Mouse (Mus musculus): ENCODE measurements around the gene Cdkn3.
A peak's percentile ranks its signal among the peaks of the same experiment; 100 is the strongest.
"Not testable (repeated sequence)": the region's sequence is repeated elsewhere in the genome, so short reads cannot be mapped to it uniquely, and the experiment has no call there.

The Cdkn3 gene

DNA sequence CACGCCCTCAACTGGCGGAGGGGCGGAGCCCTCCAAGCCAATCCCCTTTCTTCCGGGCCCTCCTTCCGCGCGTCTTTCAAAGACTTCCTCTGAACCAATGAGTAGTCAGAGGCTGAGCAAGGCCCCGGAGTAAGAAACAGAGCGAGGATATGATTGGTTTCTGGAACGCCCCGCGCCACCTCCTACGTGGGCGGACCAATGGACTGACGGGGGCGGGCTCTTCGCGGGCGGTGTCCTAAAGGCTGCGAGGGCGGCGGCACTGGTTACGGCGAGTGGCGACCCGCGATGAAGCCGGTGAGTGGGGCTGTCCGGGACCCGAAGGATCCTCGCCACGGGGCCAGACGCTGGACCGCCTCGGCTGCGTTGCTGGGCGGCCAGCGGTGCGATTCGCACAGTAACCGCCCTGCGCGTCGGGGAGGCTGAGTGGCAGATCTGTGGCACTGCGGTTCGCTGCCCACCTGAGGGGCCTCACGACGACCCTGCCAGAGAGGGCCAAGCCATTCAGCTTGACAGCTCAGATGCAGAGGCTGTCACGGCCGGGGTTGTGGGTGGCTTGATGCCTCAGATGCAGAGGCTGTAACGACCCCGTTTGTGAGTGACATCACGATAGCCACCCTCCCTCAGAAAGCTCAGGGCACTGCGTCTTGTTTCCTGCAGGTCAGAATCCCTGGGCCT lies at the start of gene Cdkn3:
TSS of gene Cdkn3 (plus strand) at position 187 of the 675 bp plus-strand sequence.
- DNase-seq (ENCODE audit: low spot score in 2 of 2), result peak; percentile 85 to 89

- no peak for DNase-seq (ENCODE audit: low spot score in 2 of 2)
Observed at GRCm38 (mm10) chr14:46718483-46718922, 41.8 kb upstream of the Cdkn3 start.

DNA sequence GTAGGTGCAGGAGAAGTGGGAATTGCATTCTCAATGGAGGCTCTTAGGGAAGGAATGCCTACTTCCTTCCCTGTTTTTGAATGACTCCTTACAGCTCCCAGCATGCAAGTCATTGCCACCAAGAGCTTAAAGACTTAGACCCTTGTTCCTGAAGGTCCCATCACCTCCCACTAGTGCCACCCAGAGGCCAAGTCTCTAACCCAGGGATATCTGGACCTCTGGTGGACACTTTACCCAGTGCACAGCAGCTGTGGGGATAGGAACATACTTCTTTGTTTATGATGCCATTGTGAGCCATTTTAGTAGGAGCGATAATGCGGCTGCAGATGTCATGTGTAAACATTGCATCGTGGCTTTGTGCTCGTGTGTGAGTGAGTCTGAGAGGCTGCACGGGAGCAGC lies 38.3 kb upstream of the Cdkn3 start:
- peak in 1 of 2 experiments; percentile 13 for DNase-seq (ENCODE audit: low spot score in 2 of 2)

DNA sequence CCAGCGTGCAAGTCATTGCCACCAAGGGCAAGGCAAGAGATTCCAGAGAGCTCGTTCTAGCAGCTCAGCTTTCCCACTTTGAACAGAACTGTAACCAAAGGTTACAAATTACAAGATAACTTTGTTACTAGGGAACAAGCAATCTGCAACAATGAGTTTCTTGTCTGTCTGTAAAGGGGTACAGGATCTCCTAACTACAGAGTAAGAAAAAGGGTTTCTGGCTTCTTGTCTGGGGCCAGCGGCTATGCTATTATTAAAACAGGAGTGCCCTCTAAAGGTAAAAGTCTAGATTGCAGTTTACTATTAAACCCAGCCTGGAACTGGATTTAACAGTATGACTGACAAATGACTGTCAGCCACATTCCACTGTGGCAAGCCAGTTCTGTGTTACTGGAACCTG lies 36.5 kb upstream of the Cdkn3 start:
- DNase-seq (ENCODE audit: low spot score in 2 of 2), result no peak

DNA sequence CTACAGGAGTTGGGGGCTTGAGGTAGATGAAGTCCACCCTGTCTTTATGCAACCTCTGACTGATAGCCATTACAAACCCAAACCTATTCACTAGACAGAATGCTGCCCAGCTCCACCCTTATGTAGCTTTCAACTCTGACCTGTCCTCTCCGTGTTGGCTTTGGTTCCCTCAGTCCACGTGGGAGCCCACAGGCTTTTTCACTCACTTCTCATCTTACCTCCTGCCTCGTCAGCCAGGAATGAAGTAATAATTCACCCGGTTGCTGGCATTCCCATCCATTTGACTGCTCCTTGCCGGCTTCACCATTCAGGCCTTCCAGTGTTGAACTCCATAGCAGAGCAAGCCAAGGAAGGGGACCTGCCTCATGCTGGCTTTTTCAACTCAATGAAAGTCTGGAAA lies 35.4 kb upstream of the Cdkn3 start:
- no peak for DNase-seq (ENCODE audit: low spot score in 2 of 2)

GRCm38 (mm10) chr14:46725743-46726142 lies 34.6 kb upstream of the Cdkn3 start:
- no peak for DNase-seq (ENCODE audit: low spot score in 2 of 2)

GRCm38 (mm10) chr14:46734262-46734661 lies 26.1 kb upstream of the Cdkn3 start:
- no peak for DNase-seq (ENCODE audit: low spot score in 2 of 2)

DNA sequence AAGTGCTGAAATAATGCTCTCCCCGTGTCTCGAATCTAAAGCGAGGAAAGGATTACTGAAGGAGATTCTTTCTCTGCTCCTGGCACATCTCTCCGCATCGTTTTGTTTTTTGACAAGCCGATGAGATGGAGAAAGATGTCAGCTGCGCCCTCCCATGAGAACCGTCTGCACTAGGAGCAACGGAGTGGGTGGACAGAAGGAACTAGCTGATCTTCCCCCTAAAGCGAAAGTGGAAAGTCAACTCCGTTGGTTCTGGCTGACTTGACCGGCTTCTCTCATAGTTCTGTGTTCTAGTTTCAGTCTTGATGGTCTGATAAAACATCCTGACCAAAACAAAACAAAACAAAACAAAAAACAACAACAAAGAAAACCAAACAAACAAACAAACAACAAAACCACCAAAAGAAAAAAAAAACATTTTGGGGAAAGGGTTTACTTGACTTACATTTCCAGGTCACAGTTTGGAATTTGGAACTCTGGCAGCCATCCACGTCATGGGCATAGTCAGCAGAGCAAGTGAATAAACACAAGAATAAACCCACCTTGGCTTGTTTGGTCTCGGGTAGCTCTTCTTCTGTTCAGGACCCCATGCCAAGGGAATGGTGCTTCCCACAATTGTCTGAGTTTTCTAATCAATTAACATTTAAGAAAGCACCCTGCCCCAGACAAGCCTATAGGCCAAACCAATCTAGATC lies 25.4 kb upstream of the Cdkn3 start:
- no peak for DNase-seq (ENCODE audit: low spot score in 2 of 2)

DNA sequence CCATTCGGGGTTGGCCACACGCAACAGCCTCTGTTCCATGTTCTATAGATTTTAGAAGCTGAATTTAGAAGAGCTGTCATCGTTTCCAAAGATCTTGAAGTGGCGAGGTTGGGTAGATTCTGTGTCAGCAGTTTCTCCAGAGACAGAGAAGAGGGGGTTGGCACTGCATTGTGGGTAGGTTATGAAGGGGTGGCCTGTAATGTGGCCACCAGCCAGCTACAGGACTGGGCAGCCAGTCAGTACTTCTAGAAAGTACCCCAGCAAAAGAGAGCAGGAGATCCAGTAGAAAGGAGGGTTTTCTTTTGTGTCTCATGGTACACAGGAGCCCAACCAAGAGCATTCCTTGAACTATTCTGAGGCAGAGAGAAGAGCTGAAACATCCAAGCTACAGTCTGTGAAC lies 24.0 kb upstream of the Cdkn3 start:
- DNase-seq (ENCODE audit: low spot score in 2 of 2), result no peak

DNA sequence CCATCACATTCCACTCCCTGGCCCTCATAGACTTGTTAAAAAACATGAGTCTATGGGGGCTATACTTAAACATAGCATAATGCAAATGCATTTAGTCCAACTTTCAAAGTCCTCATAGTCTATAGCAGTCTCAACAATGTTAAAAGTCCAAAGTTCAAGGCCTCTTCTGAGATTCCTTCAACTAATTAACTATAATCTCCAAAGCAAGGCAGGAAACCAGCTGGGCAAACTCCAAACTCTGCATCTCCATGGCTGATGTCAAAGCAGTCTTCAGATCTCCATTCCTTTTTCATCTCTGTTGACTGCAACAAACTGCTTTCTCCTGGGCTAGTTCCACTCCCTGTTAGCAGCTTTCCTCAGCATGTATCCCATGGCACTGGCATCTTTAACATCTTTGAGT lies 23.0 kb upstream of the Cdkn3 start:
- DNase-seq (ENCODE audit: low spot score in 2 of 2), result not testable (repeated sequence)

- no peak for DNase-seq (ENCODE audit: low spot score in 2 of 2)
Observed at GRCm38 (mm10) chr14:46742674-46743073, 17.7 kb upstream of the Cdkn3 start.

DNA sequence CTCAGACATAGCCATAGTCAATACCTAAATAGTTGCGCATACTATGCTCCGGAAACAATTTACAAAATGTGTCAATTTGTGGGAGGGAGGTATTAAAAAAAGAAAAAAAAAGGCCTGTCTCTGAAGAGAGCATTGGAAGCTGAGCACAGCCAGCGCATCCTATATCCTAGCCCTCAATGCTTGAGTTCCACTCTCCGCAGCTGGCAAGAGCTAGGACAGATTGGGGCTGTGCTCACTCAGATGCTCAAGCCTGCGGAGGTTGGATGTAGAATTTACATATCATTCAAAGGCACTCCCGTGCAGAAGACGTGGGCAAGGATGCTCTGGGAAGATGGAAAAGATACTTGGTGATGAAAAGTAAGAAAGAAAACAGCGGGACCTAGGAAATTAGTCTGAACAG lies 14.9 kb upstream of the Cdkn3 start:
- DNase-seq (ENCODE audit: low spot score in 2 of 2), result no peak

DNA sequence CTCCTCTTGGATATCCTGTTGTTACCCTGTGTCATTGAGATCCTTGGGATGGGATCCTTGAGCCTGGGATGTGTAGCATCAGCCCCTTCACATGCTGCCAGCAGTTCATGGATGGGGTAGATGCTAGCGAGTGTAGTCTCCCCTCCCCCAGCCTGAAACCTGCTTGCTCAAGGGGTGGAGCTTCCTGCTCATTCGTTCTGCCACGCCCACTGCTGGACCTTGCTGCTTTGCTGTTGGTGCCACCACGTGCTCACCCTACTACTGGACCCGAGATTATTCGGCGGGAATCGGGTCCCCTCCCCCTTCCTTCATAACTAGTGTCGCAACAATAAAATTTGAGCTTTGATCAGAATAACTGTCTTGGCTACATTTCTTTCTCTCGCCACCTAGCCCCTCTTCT lies 6.0 kb upstream of the Cdkn3 start:
- DNase-seq (ENCODE audit: low spot score in 2 of 2), result not testable (repeated sequence)

DNA sequence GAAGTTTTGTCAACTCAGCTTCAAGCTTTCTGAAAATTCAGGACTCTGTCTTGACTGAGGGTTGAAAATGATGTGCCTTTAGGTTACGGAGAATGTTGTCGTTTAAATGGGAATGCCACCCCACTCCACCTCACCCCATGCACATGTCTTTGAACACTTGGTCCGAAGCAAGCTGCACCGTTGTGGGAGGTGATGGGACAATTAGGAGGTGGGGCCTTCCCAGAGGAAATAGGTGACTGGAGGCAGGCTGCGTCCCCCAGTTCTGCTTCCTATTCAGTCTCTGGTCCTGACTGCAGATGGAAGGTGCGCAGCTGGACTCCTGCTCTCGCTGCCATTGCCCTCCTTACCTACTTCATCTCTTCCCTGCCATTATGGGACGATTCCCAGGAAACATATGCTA lies 4.5 kb upstream of the Cdkn3 start:
- DNase-seq (ENCODE audit: low spot score in 2 of 2), result no peak

GRCm38 (mm10) chr14:46757736-46758135 lies 2.6 kb upstream of the Cdkn3 start:
- no peak for DNase-seq (ENCODE audit: low spot score in 2 of 2)

DNA sequence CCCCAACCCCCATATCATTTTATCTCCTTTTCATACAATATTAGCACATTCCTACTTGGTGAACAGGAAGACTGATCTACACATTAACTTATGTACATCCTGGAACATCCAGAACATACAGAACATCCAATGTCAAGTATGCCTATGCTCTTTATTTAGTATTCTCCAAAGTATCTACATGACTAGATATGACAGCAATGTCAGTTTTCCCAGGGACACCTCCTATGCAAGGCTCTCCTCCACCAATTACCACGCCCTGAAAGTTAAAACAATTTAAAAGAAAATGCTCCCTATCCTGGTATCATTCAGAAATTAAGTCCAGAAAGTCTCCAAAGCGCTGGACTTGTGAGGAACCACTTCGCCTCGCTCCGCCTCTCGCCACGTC lies 379 bp upstream of the Cdkn3 start:
- DNase-seq (ENCODE audit: low spot score in 2 of 2), result no peak

DNA sequence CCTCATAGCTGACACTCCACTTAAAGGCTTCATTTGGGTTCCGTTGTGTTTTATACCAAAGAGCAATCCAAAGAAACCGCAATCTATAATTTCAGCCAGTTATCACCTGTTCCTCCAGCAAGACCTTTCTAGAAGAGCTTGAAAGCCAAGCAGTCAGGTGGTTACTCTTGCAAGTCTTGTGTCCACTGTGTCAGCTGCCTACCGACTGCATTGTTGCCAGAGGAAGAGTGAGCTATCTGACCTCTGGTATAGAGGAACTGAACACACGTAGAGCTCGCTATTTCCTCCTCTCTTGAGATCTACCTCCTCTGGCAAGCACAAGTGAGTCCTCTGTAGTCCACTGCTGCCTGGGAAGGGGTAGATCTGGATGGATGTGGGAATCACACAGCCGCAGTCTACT lies 845 bp downstream of the Cdkn3 start:
- DNase-seq (ENCODE audit: low spot score in 2 of 2), result no peak

GRCm38 (mm10) chr14:46767116-46767515 lies 6.8 kb downstream of the Cdkn3 start:
- peak in 1 of 2 experiments; percentile 31 for DNase-seq (ENCODE audit: low spot score in 2 of 2)

DNA sequence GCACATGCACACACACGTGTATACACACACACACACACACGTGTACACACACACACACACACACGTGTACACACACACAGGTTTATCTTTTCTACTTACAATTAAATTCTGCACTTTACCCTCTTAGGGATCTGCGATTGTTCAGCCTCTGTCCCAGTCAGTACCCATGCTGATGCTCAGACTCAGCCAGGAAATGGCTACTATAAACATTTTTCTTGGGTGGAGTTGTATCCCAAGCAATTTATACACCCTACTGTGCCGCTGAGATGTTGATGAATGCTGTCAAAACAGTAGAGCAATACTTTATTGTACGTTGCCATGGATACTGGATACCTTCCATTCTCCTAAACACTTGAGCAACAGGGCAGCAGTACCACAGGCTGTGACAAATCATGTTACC lies 9.7 kb downstream of the Cdkn3 start:
- DNase-seq (ENCODE audit: low spot score in 2 of 2), result no peak

GRCm38 (mm10) chr14:46778756-46779155 lies 18.4 kb downstream of the Cdkn3 start:
- DNase-seq (ENCODE audit: low spot score in 2 of 2), result no peak

DNA sequence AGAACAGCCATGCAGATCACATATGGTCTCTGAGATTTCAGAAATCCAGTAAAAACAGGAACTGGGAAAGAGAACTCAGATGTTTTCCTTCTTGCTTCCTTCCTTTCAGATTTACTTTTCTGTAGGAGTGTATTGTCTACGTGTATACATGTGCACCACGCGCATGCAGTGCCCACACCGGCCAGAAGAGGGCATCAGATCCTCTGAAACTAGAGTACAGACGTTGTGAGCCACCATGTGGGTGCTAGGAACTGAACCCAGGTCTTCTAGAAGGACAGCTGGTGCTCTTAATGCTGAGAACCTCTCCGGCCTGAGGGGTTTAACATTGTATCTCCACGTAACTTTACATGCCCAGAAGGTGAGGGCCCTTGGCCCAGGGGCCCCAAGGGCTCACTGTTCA lies 18.9 kb downstream of the Cdkn3 start:
- no peak for DNase-seq (ENCODE audit: low spot score in 2 of 2)

- no peak for DNase-seq (ENCODE audit: low spot score in 2 of 2)
Observed at GRCm38 (mm10) chr14:46781086-46781485, 20.7 kb downstream of the Cdkn3 start.

DNA sequence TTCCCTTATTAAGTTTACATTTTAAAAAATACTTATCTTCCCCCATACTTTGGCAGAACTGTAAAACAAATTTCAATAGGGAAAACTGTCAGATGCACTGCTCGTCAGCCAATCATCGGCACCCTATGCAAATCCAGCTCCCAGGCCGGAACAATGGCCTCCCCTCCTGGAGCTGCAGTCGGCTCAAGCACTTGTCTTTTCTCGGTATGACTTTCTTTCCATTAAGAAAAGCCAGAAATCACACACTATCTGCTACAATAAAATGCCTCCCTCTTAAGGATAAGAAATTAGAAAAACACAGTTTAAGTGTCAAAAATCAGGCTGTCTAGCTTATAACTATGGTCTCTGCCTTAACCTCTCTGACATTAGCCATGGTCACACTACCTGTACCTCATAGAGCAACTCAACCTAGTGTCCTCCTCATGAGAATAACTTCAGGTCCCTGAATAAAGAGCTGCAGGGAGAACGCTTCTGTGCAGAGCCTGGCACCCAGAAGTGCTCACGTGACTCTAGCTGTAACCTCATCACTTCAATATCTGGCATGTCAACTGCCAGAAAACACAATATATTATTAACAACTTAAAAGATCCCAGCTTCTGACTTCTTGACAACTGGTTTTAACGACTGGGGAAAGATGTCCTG lies 22.0 kb downstream of the Cdkn3 start:
- no peak for DNase-seq (ENCODE audit: low spot score in 2 of 2)
